Mouse (Mus musculus): ENCODE measurements at regions not wholly inside any gene's neighbourhood (a gene's known extent, or its start where the extent isn't known, plus 50 kb on each side); places are given as distances from the start of the nearest gene placed in this dataset.

DNA sequence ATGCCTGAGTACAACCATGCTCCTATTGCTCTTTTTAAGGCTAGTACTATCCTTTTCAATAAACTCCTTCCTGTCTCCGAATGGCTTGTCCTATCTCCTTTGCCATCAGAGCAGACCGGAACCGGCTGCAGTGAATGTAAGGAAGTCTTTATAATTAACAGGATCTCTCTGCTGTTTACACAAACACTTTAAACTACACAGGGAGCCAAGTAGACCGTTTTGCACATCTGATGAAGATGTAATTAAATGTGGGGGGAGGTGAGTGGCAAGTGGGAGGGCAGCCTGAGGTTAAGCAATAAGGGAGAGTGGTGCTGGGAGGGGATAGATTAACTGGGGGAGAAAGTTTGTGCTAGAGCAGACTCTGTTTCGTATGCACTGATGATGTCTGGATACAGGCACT, 561.9 kb downstream of the Dhx35 start:
- DNase-seq (ENCODE audit: low read depth): no peak

- no peak for DNase-seq (ENCODE audit: low read depth)
Measured at GRCm38 (mm10) chr2:159361371-159361770, 566.8 kb downstream of the Dhx35 start.

DNA sequence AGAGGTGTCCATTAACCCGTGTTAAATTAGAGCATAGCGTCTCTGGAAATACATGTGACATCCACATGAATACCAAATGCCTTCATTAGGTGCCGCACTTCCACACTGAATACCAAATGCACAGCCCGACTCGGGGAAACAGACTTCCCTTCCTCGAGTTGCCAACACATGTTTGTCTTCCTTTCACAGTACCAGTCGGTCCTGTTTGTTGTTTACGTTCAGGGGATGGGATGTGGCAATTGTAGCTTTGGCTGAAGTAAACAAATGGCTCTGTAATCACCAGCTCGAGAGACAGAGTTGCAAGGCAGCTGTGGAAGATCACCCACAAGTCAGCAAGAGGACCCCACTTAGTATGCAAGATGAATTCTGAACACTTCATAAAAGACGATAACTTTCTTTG, 598.3 kb downstream of the Dhx35 start:
- DNase-seq (ENCODE audit: low read depth): no peak

GRCm38 (mm10) chr2:159401421-159402100, 607.0 kb downstream of the Dhx35 start:
- DNase-seq (ENCODE audit: low read depth): no peak

GRCm38 (mm10) chr2:159404940-159405339, 610.3 kb downstream of the Dhx35 start:
- no peak for DNase-seq (ENCODE audit: low read depth)

DNA sequence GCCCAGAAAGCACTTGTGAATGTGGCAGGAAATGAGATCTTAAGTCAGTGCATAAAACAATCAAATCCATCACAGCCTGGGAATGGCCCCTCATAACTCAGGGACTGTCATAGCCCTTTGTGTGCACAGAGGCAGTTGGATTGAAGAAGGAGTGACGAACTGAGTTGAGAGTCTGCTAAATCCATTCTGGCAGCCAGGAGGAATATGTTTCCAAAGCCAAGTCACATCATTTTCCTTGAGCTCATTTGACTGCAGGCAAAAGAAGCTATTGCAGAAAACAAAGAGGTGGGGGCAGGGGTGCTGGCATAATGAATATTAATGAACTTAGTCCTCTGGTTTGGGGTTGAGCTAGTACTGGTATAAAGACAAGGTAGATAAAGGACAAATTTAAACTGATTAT, 620.0 kb downstream of the Dhx35 start:
- no peak for DNase-seq (ENCODE audit: low read depth)

GRCm38 (mm10) chr2:159418371-159418940, 623.8 kb downstream of the Dhx35 start:
- no peak for DNase-seq (ENCODE audit: low read depth)

GRCm38 (mm10) chr2:159422281-159422937, 627.8 kb downstream of the Dhx35 start:
- DNase-seq (ENCODE audit: low read depth): no peak

DNA sequence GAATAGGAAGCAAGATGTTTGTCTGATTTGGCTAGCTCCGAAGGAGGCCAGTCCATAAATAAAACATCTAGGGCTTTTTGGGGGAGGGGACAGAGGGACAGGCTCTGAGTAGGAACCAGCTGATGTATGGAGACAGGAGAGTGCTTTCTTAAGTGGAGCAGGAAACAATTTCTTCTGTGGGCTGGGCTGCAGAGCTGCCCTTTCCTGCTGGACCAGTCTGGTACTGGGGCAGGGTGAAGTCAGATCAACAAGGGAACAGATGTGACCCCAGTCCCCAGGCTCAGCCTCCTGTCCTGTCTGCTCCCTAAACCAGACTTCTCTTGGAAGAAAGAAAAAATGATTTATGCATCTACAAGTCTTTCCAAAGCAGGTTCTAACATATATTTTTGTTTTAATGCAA, 633.6 kb downstream of the Dhx35 start:
- DNase-seq (ENCODE audit: low read depth): no peak

DNA sequence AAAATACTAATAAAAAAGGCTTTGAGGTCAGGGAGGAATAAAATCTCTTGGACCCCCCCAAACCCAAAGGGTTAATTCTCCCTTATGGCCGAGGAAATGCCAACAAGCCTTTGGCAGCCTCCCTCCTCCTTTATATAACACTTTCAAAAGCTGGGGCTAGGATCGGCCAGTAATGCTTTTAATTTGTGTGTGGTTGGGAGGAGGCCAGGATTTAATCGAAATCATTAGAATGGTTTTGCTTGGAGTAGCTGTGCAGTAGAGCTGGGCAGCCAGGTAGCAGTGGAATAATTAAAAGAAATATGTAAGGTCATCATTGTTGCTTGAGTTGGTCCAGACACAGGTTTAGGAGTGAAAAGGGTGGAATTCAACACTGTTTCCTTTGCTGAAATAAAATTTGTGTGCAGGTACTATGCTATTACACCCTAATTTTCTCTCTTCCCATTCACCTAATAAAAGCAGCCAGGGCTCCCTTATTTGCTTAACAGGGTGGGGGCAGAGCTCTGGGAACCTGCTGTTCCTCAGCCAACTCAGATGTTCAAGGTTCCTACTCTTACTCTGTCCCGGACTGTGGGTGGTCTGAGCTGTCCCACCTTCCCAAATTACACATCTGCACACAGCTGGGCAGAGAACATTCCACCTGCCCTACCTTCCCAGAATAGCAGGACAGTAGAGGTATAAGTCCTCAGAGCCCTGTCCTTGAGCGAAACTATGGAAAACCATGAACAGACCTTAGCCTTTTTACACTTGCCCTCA, 636.1 kb downstream of the Dhx35 start:
- DNase-seq (ENCODE audit: low read depth): no peak

GRCm38 (mm10) chr2:159438961-159439360, 644.4 kb downstream of the Dhx35 start:
- no peak for DNase-seq (ENCODE audit: low read depth)

DNA sequence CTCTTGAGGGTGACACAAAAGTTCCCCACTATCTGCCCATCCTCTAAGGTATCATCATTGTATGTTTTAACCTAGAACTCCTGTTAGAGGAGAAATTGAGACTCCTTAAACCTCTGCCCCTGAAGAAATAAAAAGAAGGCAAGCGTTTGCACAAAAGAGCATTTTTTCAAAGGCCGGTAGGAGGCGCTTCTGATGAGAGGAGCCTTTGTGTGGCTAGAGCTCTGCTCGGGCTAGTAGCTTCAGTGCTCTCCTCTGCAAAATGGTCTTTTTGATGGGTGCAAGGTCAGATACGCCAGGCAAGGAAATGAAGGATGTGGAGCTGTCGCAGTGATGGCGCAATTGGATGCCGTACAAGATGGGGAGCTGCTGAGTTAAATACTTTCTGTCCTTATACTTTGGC, 649.0 kb downstream of the Dhx35 start:
- peak; percentile 22 for DNase-seq (ENCODE audit: low read depth)

DNA sequence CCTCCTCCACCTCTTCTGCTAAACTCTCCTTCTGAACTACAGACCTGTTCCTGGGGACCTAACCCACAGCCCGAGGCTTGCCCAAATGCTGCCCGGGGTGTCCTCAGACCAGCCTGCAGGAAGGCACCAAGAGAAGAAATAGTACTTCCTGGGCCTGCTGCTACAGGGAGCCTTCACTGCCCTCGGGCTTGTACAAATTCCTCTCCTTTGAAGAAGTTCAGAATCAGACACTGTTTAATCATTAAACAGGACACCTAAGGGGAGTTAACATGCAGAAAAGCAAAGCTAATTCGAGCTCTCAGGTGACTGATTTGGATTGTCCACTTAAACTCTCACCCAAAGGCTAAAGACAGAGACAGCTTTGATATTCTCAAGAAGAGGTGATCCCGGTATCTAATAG, 651.8 kb downstream of the Dhx35 start:
- no peak for DNase-seq (ENCODE audit: low read depth)

DNA sequence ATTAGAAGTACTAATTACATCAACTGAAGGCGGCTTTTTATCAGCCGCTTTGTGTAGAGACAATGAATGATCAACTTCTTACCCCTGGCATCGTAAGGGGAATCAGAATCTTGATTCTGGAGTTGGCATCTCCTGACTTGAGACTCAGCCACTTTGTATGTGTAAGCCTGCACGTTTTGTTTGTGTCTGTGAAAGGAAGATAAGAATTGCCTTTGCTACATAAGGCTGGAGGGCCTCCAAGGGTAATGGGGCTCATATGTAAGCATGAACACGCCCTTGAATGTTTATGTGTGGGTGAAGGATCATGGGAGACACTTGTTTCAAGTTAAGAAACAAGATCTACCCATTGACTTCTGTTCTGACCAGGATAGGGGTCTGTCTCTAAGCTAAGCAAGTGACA, 652.3 kb downstream of the Dhx35 start:
- no peak for DNase-seq (ENCODE audit: low read depth)

DNA sequence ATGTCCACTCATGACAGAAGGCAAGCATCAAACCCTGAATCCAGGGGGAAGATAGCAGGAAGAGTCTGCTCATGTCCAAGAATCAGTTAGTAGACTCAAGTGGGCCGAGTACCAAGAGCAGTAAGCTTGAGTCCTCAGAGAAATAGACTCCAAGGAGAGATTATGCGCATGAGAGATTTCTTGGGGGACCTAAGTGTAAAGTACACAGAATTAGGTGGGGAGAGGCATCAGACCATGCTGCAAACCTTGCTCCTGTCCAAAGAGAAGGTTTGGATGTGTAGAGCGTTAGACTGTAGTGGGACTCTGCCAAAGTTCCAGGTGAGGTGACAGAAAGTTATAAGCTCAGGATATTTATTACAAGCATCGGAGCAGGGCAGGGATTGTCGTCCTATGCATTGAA, 654.4 kb downstream of the Dhx35 start:
- DNase-seq (ENCODE audit: low read depth): no peak

- DNase-seq (ENCODE audit: low read depth): no peak
Measured at GRCm38 (mm10) chr2:159451439-159451838, 656.8 kb downstream of the Dhx35 start.

DNA sequence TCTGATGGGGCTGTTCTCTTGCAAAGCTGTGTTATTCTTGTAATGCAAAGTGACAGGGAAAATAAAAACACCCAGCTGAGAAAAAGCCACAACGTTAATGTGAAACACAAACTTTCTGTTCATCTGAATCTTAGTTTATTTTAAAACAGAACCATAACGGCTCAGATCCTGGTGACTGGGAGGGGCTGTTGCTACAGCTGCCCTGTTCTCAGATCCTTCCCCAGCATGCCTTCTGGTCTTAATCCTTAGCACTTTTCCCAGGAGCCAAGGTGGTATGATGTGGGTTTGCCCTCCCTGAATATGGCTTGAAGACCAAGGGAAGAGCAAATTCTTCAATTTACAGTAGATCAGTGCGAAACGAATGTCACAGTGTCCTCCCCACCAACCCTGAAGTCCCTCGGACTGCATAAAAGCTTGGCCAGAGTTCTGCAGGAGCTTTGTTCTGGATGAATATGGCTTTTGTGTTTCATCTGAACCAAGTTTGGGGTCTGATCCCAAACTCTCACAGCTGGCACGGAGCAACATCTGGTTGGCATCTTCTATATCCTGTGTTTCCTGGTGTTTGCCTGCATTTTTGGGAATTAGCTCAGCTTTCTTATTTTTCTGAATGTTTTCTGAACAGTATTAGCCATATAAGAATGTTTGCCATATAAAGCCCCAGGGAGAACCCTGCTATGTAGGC, 686.9 kb downstream of the Dhx35 start:
- no peak for DNase-seq (ENCODE audit: low read depth)

DNA sequence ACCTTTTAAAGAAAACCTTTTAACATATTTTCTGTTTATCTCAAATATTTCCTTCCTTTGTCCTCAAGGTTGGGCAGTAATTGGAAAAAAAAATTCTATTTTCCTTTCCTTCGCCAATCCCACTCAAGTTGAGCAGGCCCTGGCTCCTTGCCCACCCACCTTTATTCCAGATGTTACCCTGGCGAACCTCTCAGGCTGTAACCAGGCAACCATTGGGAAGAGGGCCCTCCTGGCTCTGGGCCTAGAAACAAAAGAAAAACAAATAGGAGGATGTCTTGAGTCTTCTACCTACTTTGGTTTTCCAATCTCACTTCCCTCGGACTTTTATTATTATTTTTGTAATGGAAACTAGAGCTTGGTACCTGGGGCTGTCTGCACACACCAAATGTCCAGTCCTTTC, 696.5 kb downstream of the Dhx35 start:
- peak; percentile 2 for DNase-seq (ENCODE audit: low read depth)

- no peak for DNase-seq (ENCODE audit: low read depth)
Measured at GRCm38 (mm10) chr2:159498691-159499090, 704.1 kb downstream of the Dhx35 start.

DNA sequence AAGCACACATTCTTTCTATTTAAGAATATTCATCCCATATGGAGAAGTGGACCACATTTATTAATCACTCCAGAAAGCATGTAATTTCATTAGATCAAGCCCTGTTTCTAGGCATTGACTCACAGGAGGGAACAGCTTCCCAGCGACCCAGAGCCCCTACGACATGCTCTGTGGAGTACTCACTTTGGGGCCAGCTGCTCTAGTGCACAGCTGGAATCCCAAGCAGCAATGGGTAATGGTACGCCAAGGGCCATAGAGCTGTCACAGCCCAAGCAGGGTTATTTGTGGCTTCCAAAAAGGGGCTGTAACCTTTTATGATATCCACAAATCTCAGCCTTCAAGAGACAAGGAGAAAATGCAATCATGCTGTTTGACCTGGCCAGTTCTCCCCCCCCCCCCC, 706.4 kb downstream of the Dhx35 start:
- no peak for DNase-seq (ENCODE audit: low read depth)

DNA sequence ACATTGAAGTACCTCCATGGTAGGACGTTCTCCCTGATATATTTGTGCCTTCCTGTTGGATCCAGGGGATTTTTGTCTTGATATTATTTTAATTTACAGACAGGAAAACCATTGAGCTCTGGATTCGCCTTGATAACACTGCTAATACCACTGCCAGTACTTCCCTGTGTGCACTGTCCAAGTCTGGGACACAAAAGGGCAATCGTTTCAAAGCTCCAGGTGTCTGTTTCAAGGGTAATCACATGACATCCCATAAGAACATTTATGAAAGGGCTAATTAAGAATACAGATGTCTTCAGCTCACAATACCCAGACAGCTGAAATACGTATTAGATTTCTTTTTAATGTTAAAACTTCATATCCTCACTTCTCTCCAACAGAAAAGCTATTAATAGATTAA, 724.5 kb downstream of the Dhx35 start:
- no peak for DNase-seq (ENCODE audit: low read depth)

- no peak for DNase-seq (ENCODE audit: low read depth)
Measured at GRCm38 (mm10) chr2:159523739-159524138, 729.1 kb downstream of the Dhx35 start.

All from NIH3T3 (cell line).